Mouse (Mus musculus): ENCODE results near the gene Ece1.

DNA sequence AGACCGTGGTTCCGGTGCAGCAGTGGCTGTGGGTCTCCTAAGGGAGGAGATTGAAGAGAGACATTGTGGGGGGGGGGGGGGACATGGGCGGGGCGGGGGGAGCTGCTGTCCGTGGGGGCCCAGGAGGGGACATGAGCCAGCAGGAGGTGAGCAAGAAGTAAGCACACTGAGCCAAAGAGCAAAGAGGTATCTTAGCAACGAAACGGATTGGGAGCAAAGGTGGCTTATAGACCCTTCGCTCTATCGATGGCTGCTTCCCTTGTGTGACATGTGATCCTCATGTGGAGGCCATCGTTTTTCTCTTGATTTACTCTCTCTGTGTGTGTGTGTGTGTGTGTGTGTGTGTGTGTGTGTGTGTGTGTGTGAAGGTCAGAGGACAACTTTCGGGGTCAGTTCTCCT lies 84.4 kb downstream of the Ece1 start:
- TF ChIP-seq USF2 (IDR thresholded peaks at IDR 0.05; ENCODE audit: borderline replicate concordance in 1 of 2, insufficient read depth in 1 of 2, low read depth in 1 of 2, low read length in 2 of 2) (no peak), POLR2A (IDR thresholded peaks at IDR 0.05; ENCODE audit: control insufficient read depth in 1 of 2, insufficient read depth in 1 of 2, low read depth in 1 of 2, low read length in 2 of 2, poor library complexity in 1 of 2) (no peak), EP300 (IDR thresholded peaks at IDR 0.05; ENCODE audit: low read depth in 1 of 2, low read length in 2 of 2) (no peak), MYB (IDR thresholded peaks at IDR 0.05; ENCODE audit: low read depth, low read length) (no peak), CTCF (IDR thresholded peaks at IDR 0.05 in 2 of 3, conservative IDR thresholded peaks at IDR 0.05 in 1 of 3; ENCODE audit: control insufficient read depth in 1 of 3, insufficient read depth in 1 of 3, low read depth in 2 of 3, low read length in 3 of 3, poor library complexity in 1 of 3, severe bottlenecking in 1 of 3) (no peak), KAT2A (conservative IDR thresholded peaks at IDR 0.05; ENCODE audit: low read depth, low read length) (no peak), NRF1 (IDR thresholded peaks at IDR 0.05; ENCODE audit: insufficient read depth, low read depth, low read length, poor library complexity, severe bottlenecking) (no peak), ZNF384 (IDR thresholded peaks at IDR 0.05; ENCODE audit: low read depth, low read length) (no peak), SIN3A (IDR thresholded peaks at IDR 0.05; ENCODE audit: low read length) (no peak), HCFC1 (IDR thresholded peaks at IDR 0.05; ENCODE audit: low read depth, low read length) (no peak), ZC3H11A (IDR thresholded peaks at IDR 0.05; ENCODE audit: low read depth, low read length) (no peak), GATA1 (IDR thresholded peaks at IDR 0.05; ENCODE audit: low read depth, low read length) (no peak), JUND (IDR thresholded peaks at IDR 0.05; ENCODE audit: low read depth, low read length) (no peak), USF1 (IDR thresholded peaks at IDR 0.05; ENCODE audit: low read depth, low read length) (no peak)
